ENCODE assay signal across 20 mouse cellular contexts in the genomic region with DNA sequence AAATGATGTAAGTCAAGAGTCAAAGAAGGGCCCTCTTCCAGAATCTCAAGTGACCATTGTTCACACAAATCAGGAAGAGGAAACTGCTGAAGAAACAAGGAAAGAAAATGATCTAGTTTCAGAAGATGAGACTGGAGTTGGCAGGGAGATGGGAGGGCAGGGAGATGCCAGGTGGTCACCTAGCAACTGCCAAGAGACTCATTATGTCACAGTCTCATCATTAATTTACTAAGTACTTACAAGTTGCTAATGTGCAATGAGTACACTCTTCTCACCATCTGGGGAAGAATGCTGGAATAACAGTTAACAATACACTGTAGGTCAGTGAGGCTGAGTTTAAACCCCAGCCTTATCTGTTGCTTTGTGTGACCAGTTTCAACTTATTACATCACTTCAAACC.
DNase-seq lines count a peak whose midpoint lies in the region; ATAC-seq and TF ChIP-seq lines count a peak whose summit lies in the region.
"Had no signal": no experiment of that assay in that cellular context is flagged by ENCODE, and none has a peak within 500 bp of the region (broad histone marks: within the 10 kb centered on the region; RNA-seq: fewer than 3 reads in every experiment).

No protein-coding gene starts in this region.

- H3K79me2 ChIP-seq in heart, adult 2 months (replicated peaks; ENCODE audit: control insufficient read depth, insufficient read depth, low read length), result no peaks in the 10 kb centered on the region

- no peak for TF ChIP-seq CTCF in heart, adult 2 months (IDR thresholded peaks at IDR 0.05)

- peak overlapping the region; percentile 71 for H3K27ac ChIP-seq in heart, embryonic 11.5 days (ENCODE audit: low read depth, low read length)
- no peak overlapping the region for H3K27ac ChIP-seq in heart, adult 2 months
- H3K27ac ChIP-seq in hindbrain, embryonic 16.5 days (ENCODE audit: low read depth, low read length), result no peak overlapping the region
- H3K27ac ChIP-seq in hindbrain, embryonic 10.5 days, result no peak overlapping the region
- H3K27ac ChIP-seq: forebrain, embryonic 15.5 days; layer of hippocampus, adult 2 months; limb, embryonic 15.5 days; midbrain, embryonic 12.5 days had no signal

- H3K4me2 ChIP-seq in heart, embryonic 11.5 days, result no peak overlapping the region
- H3K4me2 ChIP-seq in hindbrain, embryonic 16.5 days (ENCODE audit: low read length), result no peak overlapping the region
- H3K4me2 ChIP-seq: embryonic facial prominence, embryonic 12.5 days; forebrain, embryonic 15.5 days; limb, embryonic 15.5 days; midbrain, embryonic 12.5 days had no signal

- intact Hi-C loops in heart, adult 2 months (cut with DNase I), result no loop called here

- TF ChIP-seq POLR2A in heart, adult 2 months (IDR thresholded peaks at IDR 0.05; ENCODE audit: insufficient read depth, low read depth, low read length), result no peak

- H3K4me1 ChIP-seq in heart, embryonic 11.5 days (ENCODE audit: control insufficient read depth, insufficient read depth, low read length), result peaks cover 19% of the 10 kb centered on the region
- peaks cover 4% of the 10 kb centered on the region for H3K4me1 ChIP-seq in heart, adult 2 months (ENCODE audit: control insufficient read depth, insufficient read depth, low read length)
- H3K4me1 ChIP-seq in hindbrain, embryonic 16.5 days (ENCODE audit: control insufficient read depth, insufficient read depth, low read depth, low read length), result no peaks in the 10 kb centered on the region
- H3K4me1 ChIP-seq in hindbrain, embryonic 10.5 days (replicated peaks), result peaks cover 17% of the 10 kb centered on the region; the same call in 1 of the 2 replicates

- TF ChIP-seq EP300 in heart, adult 2 months (IDR thresholded peaks at IDR 0.05; ENCODE audit: insufficient read depth, low read depth, low read length), result no peak

- H3K9ac ChIP-seq in heart, embryonic 11.5 days (ENCODE audit: low read depth, low read length), result no peak overlapping the region
- H3K9ac ChIP-seq in heart, adult 2 months (ENCODE audit: low read depth, low read length), result no peak overlapping the region
- H3K9ac ChIP-seq in hindbrain, embryonic 16.5 days (ENCODE audit: low read depth, low read length), result no peak overlapping the region
- H3K9ac ChIP-seq: embryonic facial prominence, embryonic 12.5 days; forebrain, embryonic 15.5 days; limb, embryonic 15.5 days; liver, postnatal 0 days; midbrain, embryonic 12.5 days had no signal

- DNase-seq in heart, adult 2 months, result no peak
- DNase-seq in hindbrain, embryonic 10.5 days (ENCODE audit: low spot score), result no peak
- DNase-seq in cerebellum, adult 9-11 months, result peak; percentile 27
- peak; percentile 36 to 47 for DNase-seq in cerebellum, postnatal 36 days
- DNase-seq in thymus, postnatal 25 days, result no peak
- DNase-seq: adrenal gland, adult 8-10 months; gastrocnemius, postnatal 14 days; kidney, postnatal 14 days; layer of hippocampus, postnatal 36 days; liver, postnatal 0 days; right cerebral cortex, adult 18-20 months; thymus, postnatal 36 days had no signal

- H3K4me3 ChIP-seq in heart, embryonic 11.5 days (ENCODE audit: low read depth, low read length), result no peak overlapping the region
- H3K4me3 ChIP-seq in heart, adult 2 months, result no peak overlapping the region
- H3K4me3 ChIP-seq in hindbrain, embryonic 16.5 days (ENCODE audit: low read length), result no peak overlapping the region
- H3K4me3 ChIP-seq in hindbrain, embryonic 10.5 days, result no peak overlapping the region
- H3K4me3 ChIP-seq: embryonic facial prominence, embryonic 12.5 days; erythroblast, embryonic 14.5 days; forebrain, embryonic 15.5 days; layer of hippocampus, adult 2 months; limb, embryonic 15.5 days; midbrain, embryonic 12.5 days had no signal

- no peaks in the 10 kb centered on the region for H3K9me3 ChIP-seq in heart, embryonic 11.5 days (replicated peaks; ENCODE audit: control insufficient read depth, low read length)
- H3K9me3 ChIP-seq in hindbrain, embryonic 16.5 days (ENCODE audit: control insufficient read depth, low read length), result no peaks in the 10 kb centered on the region
- H3K9me3 ChIP-seq in hindbrain, embryonic 10.5 days, result no peaks in the 10 kb centered on the region
- H3K9me3 ChIP-seq: embryonic facial prominence, embryonic 12.5 days; forebrain, embryonic 15.5 days; limb, embryonic 15.5 days; midbrain, embryonic 12.5 days had no signal

- H3K27me3 ChIP-seq in heart, embryonic 11.5 days (ENCODE audit: control insufficient read depth, insufficient read depth, low read length), result no peaks in the 10 kb centered on the region
- H3K27me3 ChIP-seq in heart, adult 2 months (ENCODE audit: control insufficient read depth, insufficient read depth, low read length), result no peaks in the 10 kb centered on the region
- H3K27me3 ChIP-seq in hindbrain, embryonic 16.5 days (replicated peaks; ENCODE audit: control insufficient read depth, insufficient read depth, low read length), result no peaks in the 10 kb centered on the region
- no peaks in the 10 kb centered on the region for H3K27me3 ChIP-seq in hindbrain, embryonic 10.5 days (ENCODE audit: insufficient read depth, poor library complexity, severe bottlenecking)
- H3K27me3 ChIP-seq: embryonic facial prominence, embryonic 12.5 days; forebrain, embryonic 15.5 days; limb, embryonic 15.5 days; midbrain, embryonic 12.5 days had no signal

- ATAC-seq in heart, embryonic 11.5 days (replicated peaks; ENCODE audit: insufficient number of reproducible peaks, low FRiP score, low TSS enrichment), result no peak
- peak; percentile 54; the same call in 1 of the 2 replicates for ATAC-seq in hindbrain, embryonic 16.5 days
- ATAC-seq: forebrain, embryonic 15.5 days; liver, postnatal 0 days had no signal

- no peaks in the 10 kb centered on the region for H3K36me3 ChIP-seq in heart, embryonic 11.5 days (ENCODE audit: control insufficient read depth, insufficient read depth, low read length)
- H3K36me3 ChIP-seq in heart, adult 2 months (ENCODE audit: control insufficient read depth, insufficient read depth, low read length), result no peaks in the 10 kb centered on the region
- no peaks in the 10 kb centered on the region for H3K36me3 ChIP-seq in hindbrain, embryonic 16.5 days (ENCODE audit: control insufficient read depth, insufficient read depth, low read length)
- H3K36me3 ChIP-seq in hindbrain, embryonic 10.5 days, result no peaks in the 10 kb centered on the region
- H3K36me3 ChIP-seq: embryonic facial prominence, embryonic 12.5 days; forebrain, embryonic 15.5 days; limb, embryonic 15.5 days; midbrain, embryonic 12.5 days had no signal

Comparison
In these comparisons a context has a peak if more than half of its experiments do, and no peak if none do; other contexts are left out.
1. DNase-seq: peak in cerebellum, adult 9-11 months (single experiment) and cerebellum, postnatal 36 days (2 of 2); none in heart, adult 2 months (0 of 2), hindbrain, embryonic 10.5 days (single experiment) and thymus, postnatal 25 days (single experiment).